In the genomic region with DNA sequence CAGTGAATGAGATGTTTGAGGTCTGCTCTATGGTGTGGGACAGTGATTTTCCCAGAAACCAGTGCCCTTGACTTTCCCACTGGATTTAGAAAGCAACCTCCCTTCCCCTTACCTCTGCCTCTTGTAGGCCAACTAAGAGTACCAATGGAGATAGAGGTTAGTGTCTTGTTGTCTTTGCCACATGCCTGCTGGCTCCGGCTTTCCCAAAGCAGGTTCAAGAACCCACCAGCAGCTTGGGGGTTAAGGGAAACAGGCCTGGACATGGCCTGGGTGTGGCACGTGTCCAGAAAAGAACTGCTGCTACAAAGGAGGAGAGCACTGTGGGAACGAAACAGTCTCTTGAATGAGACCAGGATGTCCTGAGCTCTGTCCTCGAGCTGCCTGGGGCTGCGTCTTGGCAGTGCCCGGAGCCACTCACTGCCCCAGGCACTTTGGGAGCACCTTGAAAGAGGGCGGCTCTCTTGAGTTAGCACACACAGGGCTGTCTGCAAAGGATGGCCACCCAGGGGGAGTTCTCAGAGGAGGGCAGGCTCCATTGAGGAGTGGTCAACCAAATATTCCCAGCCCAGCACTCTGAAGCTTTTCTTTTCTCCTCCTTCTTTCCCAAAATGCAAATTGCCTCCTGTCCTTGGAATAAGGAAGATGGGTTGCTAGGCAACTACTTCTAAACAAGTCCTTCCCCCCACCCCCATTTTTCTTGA, we compare ENCODE assay signal across 13 mouse cellular contexts.
DNase-seq lines count a peak whose midpoint lies in the region; ATAC-seq and TF ChIP-seq lines count a peak whose summit lies in the region.
"Had no signal": no experiment of that assay in that cellular context is flagged by ENCODE, and none has a peak within 500 bp of the region (broad histone marks: within the 10 kb centered on the region; RNA-seq: fewer than 3 reads in every experiment).

No protein-coding gene starts in this region.

- TF ChIP-seq EP300 in liver, postnatal 0 days (IDR thresholded peaks at IDR 0.05; ENCODE audit: low read depth), result no peak

- no peak overlapping the region for H3K4me3 ChIP-seq in forebrain, embryonic 11.5 days (ENCODE audit: low read depth, low read length)
- H3K4me3 ChIP-seq in hindbrain, embryonic 13.5 days, result no peak overlapping the region
- H3K4me3 ChIP-seq in midbrain, embryonic 13.5 days (replicated peaks), result no peak overlapping the region
- no peak overlapping the region for H3K4me3 ChIP-seq in liver, postnatal 0 days (ENCODE audit: low read depth, low read length)

- no peak overlapping the region for H3K9ac ChIP-seq in forebrain, embryonic 11.5 days (ENCODE audit: low read length)
- no peak overlapping the region for H3K9ac ChIP-seq in hindbrain, embryonic 13.5 days
- no peak overlapping the region for H3K9ac ChIP-seq in midbrain, embryonic 13.5 days (replicated peaks)
- H3K9ac ChIP-seq in liver, postnatal 0 days (replicated peaks), result no peak overlapping the region

- intact Hi-C loops in heart, postnatal 25 days (cut with DNase I), result no loop called here

- no peak for TF ChIP-seq CTCF in liver, postnatal 0 days (IDR thresholded peaks at IDR 0.05; ENCODE audit: low read depth)

- H3K4me2 ChIP-seq in forebrain, embryonic 11.5 days (ENCODE audit: low read depth, low read length, severe bottlenecking), result no peak overlapping the region
- H3K4me2 ChIP-seq in hindbrain, embryonic 13.5 days, result no peak overlapping the region
- no peak overlapping the region for H3K4me2 ChIP-seq in midbrain, embryonic 13.5 days (replicated peaks)
- H3K4me2 ChIP-seq in liver, postnatal 0 days (ENCODE audit: low read depth, low read length), result no peak overlapping the region

- H3K4me1 ChIP-seq in forebrain, embryonic 11.5 days (replicated peaks; ENCODE audit: control insufficient read depth, insufficient read depth, low read length), result peaks cover 5% of the 10 kb centered on the region
- peaks cover 17% of the 10 kb centered on the region for H3K4me1 ChIP-seq in hindbrain, embryonic 13.5 days (replicated peaks)
- peaks cover 15% of the 10 kb centered on the region for H3K4me1 ChIP-seq in midbrain, embryonic 13.5 days (replicated peaks)
- H3K4me1 ChIP-seq in liver, postnatal 0 days (ENCODE audit: insufficient read depth), result no peaks in the 10 kb centered on the region

- peak; percentile 29 for DNase-seq in layer of hippocampus, adult 11-12 months (ENCODE audit: low spot score)
- no peak for DNase-seq in layer of hippocampus, postnatal 25 days (ENCODE audit: extremely low spot score in 1 of 2, low spot score in 1 of 2)
- peak; percentile 61 for DNase-seq in forebrain, embryonic 11.5 days (ENCODE audit: low spot score)
- DNase-seq in liver, postnatal 0 days, result no peak
- no peak for DNase-seq in heart, postnatal 25 days (ENCODE audit: low spot score)
- DNase-seq in lung, postnatal 10 days, result no peak
- DNase-seq: kidney, adult 11 months; lung, adult 2 months; retina, postnatal 1 day had no signal

- 0 out of 2 replicates have a peak overlapping the region, but pooled peaks have one; percentile 13 for H3K27ac ChIP-seq in forebrain, embryonic 11.5 days (ENCODE audit: low read depth, low read length)
- H3K27ac ChIP-seq in hindbrain, embryonic 13.5 days, result 0 out of 2 replicates have a peak overlapping the region, but pooled peaks have one; percentile 13
- H3K27ac ChIP-seq in midbrain, embryonic 13.5 days, result peak overlapping the region; percentile 63
- H3K27ac ChIP-seq in liver, postnatal 0 days (ENCODE audit: low read depth), result no peak overlapping the region
- H3K27ac ChIP-seq: stomach, postnatal 0 days had no signal

- no peaks in the 10 kb centered on the region for H3K9me3 ChIP-seq in forebrain, embryonic 11.5 days (ENCODE audit: control insufficient read depth, low read length)
- no peaks in the 10 kb centered on the region for H3K9me3 ChIP-seq in hindbrain, embryonic 13.5 days
- no peaks in the 10 kb centered on the region for H3K9me3 ChIP-seq in midbrain, embryonic 13.5 days
- H3K9me3 ChIP-seq in liver, postnatal 0 days (ENCODE audit: low read length), result no peaks in the 10 kb centered on the region

- peak; percentile 90 for ATAC-seq in forebrain, embryonic 11.5 days (replicated peaks; ENCODE audit: low FRiP score)
- ATAC-seq in hindbrain, embryonic 13.5 days (ENCODE audit: low FRiP score), result peak; percentile 21; the same call in 1 of the 2 replicates
- peak; percentile 79; the same call in 1 of the 2 replicates for ATAC-seq in midbrain, embryonic 13.5 days
- no peak for ATAC-seq in liver, postnatal 0 days
- ATAC-seq: CD4-positive, CD25-positive, alpha-beta regulatory T cell, adult 4 months had no signal

- H3K27me3 ChIP-seq in forebrain, embryonic 11.5 days (ENCODE audit: control insufficient read depth, insufficient read depth, low read length), result no peaks in the 10 kb centered on the region
- peaks cover 8% of the 10 kb centered on the region; the same call in 1 of the 2 replicates for H3K27me3 ChIP-seq in hindbrain, embryonic 13.5 days
- peaks cover 6% of the 10 kb centered on the region for H3K27me3 ChIP-seq in midbrain, embryonic 13.5 days
- no peaks in the 10 kb centered on the region for H3K27me3 ChIP-seq in liver, postnatal 0 days (ENCODE audit: insufficient read depth, low read length)

- 22% methylated on average over 7 of the region's 7 CpGs for WGBS in forebrain, embryonic 11.5 days
- WGBS in hindbrain, embryonic 13.5 days, result 17% methylated on average over 7 of the region's 7 CpGs
- WGBS in midbrain, embryonic 13.5 days, result 20% methylated on average over 7 of the region's 7 CpGs
- WGBS in liver, postnatal 0 days (ENCODE audit: insufficient replicate concordance), result 56% methylated on average over 7 of the region's 7 CpGs

- no peaks in the 10 kb centered on the region for H3K36me3 ChIP-seq in forebrain, embryonic 11.5 days (ENCODE audit: control insufficient read depth, insufficient read depth, low read length)
- 0 out of 2 replicates have a peak, but pooled peaks cover 6% of the 10 kb centered on the region for H3K36me3 ChIP-seq in hindbrain, embryonic 13.5 days
- no peaks in the 10 kb centered on the region for H3K36me3 ChIP-seq in midbrain, embryonic 13.5 days
- no peaks in the 10 kb centered on the region for H3K36me3 ChIP-seq in liver, postnatal 0 days (replicated peaks; ENCODE audit: insufficient read depth, low read length)

Comparison
In these comparisons a context has a peak if more than half of its experiments do, and no peak if none do; other contexts are left out.
1. DNase-seq: peak in layer of hippocampus, adult 11-12 months (single experiment) and forebrain, embryonic 11.5 days (single experiment); none in layer of hippocampus, postnatal 25 days (0 of 2), liver, postnatal 0 days (single experiment), heart, postnatal 25 days (single experiment) and lung, postnatal 10 days (single experiment).